Mouse (Mus musculus): ENCODE data around the gene Plekhg1. TPM values are rescaled to one million over a fixed set of nuclear protein-coding genes. Genes with fewer than 3 reads are reported as not detected.

The Plekhg1 gene
- polyA plus RNA-seq, 1 experiment, result 18.9 TPM

GRCm38 (mm10) chr10:3892368-3892767, 152.2 kb downstream of the Plekhg1 start:
- 0 out of 2 replicates have a peak overlapping the region, but pooled peaks have one; percentile 26 for H3K4me3 ChIP-seq (ENCODE audit: low read depth, low read length)
- H3K9ac ChIP-seq (ENCODE audit: low read depth, poor library complexity, severe bottlenecking), result no peak overlapping the region
- H3K4me1 ChIP-seq (ENCODE audit: control insufficient read depth, insufficient read depth, low read length), result peaks cover 6% of the 10 kb centered on the region
- TF ChIP-seq EP300 (IDR thresholded peaks at IDR 0.05; ENCODE audit: insufficient read depth, low read depth, low read length) (no peak), CTCF (IDR thresholded peaks at IDR 0.05; ENCODE audit: low read depth, low read length) (no peak), POLR2A (IDR thresholded peaks at IDR 0.05; ENCODE audit: insufficient read depth, low read length) (no peak)
- H3K27ac ChIP-seq (ENCODE audit: insufficient read depth, low read length), result peak overlapping the region; percentile 79
- H3K27me3 ChIP-seq (ENCODE audit: control insufficient read depth, insufficient read depth, low read length, poor library complexity, severe bottlenecking), result no peaks in the 10 kb centered on the region
- no peaks in the 10 kb centered on the region for H3K36me3 ChIP-seq (ENCODE audit: control insufficient read depth, insufficient read depth, low read length, poor library complexity, severe bottlenecking)
- H3K9me3 ChIP-seq (replicated peaks; ENCODE audit: control insufficient read depth, insufficient read depth, low read length, poor library complexity, severe bottlenecking), result no peaks in the 10 kb centered on the region

DNA sequence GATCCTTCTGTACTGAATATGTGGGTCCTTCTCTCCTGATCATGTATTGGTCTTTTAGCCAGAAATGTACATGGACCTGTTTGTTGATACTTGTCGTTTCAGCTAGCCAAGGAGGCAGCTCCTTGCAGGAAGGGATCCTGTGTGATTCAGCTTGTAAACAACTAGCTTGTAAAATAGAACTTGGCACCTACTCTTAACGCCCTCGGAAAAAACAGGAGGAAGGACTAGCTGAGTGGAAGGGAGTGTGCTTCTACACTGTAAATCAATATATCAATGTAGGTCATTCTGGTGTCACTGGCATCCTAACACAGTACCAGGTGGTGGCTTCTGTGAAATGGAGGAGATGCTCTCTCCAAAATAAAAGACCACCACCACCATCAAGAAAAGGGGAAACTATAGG, 157.9 kb downstream of the Plekhg1 start:
- Histone ChIP-seq H3K36me3 (ENCODE audit: control insufficient read depth, insufficient read depth, low read length, poor library complexity, severe bottlenecking) (no peaks in the 10 kb centered on the region), H3K4me3 (ENCODE audit: low read depth, low read length) (no peak overlapping the region), H3K4me1 (ENCODE audit: control insufficient read depth, insufficient read depth, low read length) (peaks cover 5% of the 10 kb centered on the region), H3K9ac (ENCODE audit: low read depth, poor library complexity, severe bottlenecking) (no peak overlapping the region), H3K27me3 (ENCODE audit: control insufficient read depth, insufficient read depth, low read length, poor library complexity, severe bottlenecking) (no peaks in the 10 kb centered on the region), H3K9me3 (replicated peaks; ENCODE audit: control insufficient read depth, insufficient read depth, low read length, poor library complexity, severe bottlenecking) (no peaks in the 10 kb centered on the region), H3K27ac (ENCODE audit: insufficient read depth, low read length) (no peak overlapping the region)
- no peak for TF ChIP-seq EP300 (IDR thresholded peaks at IDR 0.05; ENCODE audit: insufficient read depth, low read depth, low read length)
- no peak for TF ChIP-seq POLR2A (IDR thresholded peaks at IDR 0.05; ENCODE audit: insufficient read depth, low read length)
- TF ChIP-seq CTCF (IDR thresholded peaks at IDR 0.05; ENCODE audit: low read depth, low read length), result no peak

DNA sequence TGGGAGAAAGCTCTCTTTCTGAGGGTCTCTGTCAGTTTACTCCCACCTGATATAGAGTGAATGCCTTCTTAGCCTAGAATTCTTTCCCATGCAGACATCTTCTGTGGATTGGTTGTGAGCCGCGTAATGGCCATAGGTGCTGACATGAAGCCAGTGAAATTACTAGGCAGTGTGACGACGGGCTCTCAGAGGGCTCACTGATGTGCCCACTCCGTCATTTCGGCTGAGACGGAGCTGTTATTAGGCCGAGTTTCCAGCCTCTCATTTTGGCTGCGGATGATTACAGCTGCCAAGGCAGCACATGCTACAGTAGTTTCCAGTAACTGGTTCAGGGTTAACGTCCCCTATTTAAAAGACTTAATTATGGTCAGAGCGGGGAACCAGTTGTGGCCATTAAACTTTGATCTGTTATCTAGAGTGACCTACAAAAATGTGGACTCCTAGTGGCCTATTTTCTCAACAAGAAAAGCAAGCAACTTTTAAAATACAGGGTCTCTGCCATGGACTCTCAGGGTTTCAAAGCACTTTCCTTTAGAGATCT, 160.3 kb downstream of the Plekhg1 start:
- peaks cover 2% of the 10 kb centered on the region for H3K4me1 ChIP-seq (ENCODE audit: control insufficient read depth, insufficient read depth, low read length)
- no peak for TF ChIP-seq POLR2A (IDR thresholded peaks at IDR 0.05; ENCODE audit: insufficient read depth, low read length)
- H3K27ac ChIP-seq (ENCODE audit: insufficient read depth, low read length), result no peak overlapping the region
- no peak overlapping the region for H3K4me3 ChIP-seq (ENCODE audit: low read depth, low read length)
- H3K9ac ChIP-seq (ENCODE audit: low read depth, poor library complexity, severe bottlenecking), result no peak overlapping the region
- H3K27me3 ChIP-seq (ENCODE audit: control insufficient read depth, insufficient read depth, low read length, poor library complexity, severe bottlenecking), result no peaks in the 10 kb centered on the region
- no peaks in the 10 kb centered on the region for H3K9me3 ChIP-seq (replicated peaks; ENCODE audit: control insufficient read depth, insufficient read depth, low read length, poor library complexity, severe bottlenecking)
- no peaks in the 10 kb centered on the region for H3K36me3 ChIP-seq (ENCODE audit: control insufficient read depth, insufficient read depth, low read length, poor library complexity, severe bottlenecking)

DNA sequence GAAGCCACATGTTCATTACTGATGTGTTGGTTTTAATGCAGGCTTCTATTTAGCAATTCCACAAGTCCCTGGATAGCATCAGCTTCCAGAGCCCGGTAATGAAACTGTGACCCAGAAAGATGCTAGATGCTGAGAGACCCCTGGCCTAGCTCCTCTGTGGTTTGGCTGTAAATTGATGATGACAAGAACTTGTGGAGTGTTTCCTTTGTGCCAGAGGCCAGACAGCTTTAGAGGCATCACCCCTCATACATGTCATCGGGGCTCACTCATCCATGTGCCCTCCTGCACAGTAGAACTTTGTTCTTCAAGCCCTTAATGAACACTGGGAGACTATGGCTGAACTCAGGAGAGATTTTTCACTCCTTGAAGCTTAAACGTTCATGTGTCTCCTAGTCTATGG, 165.6 kb downstream of the Plekhg1 start:
- TF ChIP-seq EP300 (IDR thresholded peaks at IDR 0.05; ENCODE audit: insufficient read depth, low read depth, low read length) (no peak), CTCF (IDR thresholded peaks at IDR 0.05; ENCODE audit: low read depth, low read length) (no peak)
- H3K36me3 ChIP-seq (ENCODE audit: control insufficient read depth, insufficient read depth, low read length, poor library complexity, severe bottlenecking), result no peaks in the 10 kb centered on the region
- H3K27ac ChIP-seq (ENCODE audit: insufficient read depth, low read length), result no peak overlapping the region
- H3K9me3 ChIP-seq (replicated peaks; ENCODE audit: control insufficient read depth, insufficient read depth, low read length, poor library complexity, severe bottlenecking), result no peaks in the 10 kb centered on the region
- H3K27me3 ChIP-seq (ENCODE audit: control insufficient read depth, insufficient read depth, low read length, poor library complexity, severe bottlenecking), result no peaks in the 10 kb centered on the region
- H3K4me1 ChIP-seq (ENCODE audit: control insufficient read depth, insufficient read depth, low read length), result no peaks in the 10 kb centered on the region
- H3K9ac ChIP-seq (ENCODE audit: low read depth, poor library complexity, severe bottlenecking), result no peak overlapping the region
- H3K4me3 ChIP-seq (ENCODE audit: low read depth, low read length), result no peak overlapping the region

GRCm38 (mm10) chr10:3914104-3914503, 173.9 kb downstream of the Plekhg1 start:
- Histone ChIP-seq H3K36me3 (ENCODE audit: control insufficient read depth, insufficient read depth, low read length, poor library complexity, severe bottlenecking) (no peaks in the 10 kb centered on the region), H3K9me3 (replicated peaks; ENCODE audit: control insufficient read depth, insufficient read depth, low read length, poor library complexity, severe bottlenecking) (no peaks in the 10 kb centered on the region), H3K9ac (ENCODE audit: low read depth, poor library complexity, severe bottlenecking) (no peak overlapping the region), H3K4me3 (ENCODE audit: low read depth, low read length) (no peak overlapping the region), H3K27me3 (ENCODE audit: control insufficient read depth, insufficient read depth, low read length, poor library complexity, severe bottlenecking) (no peaks in the 10 kb centered on the region), H3K4me1 (ENCODE audit: control insufficient read depth, insufficient read depth, low read length) (no peaks in the 10 kb centered on the region), H3K27ac (ENCODE audit: insufficient read depth, low read length) (no peak overlapping the region)
- TF ChIP-seq POLR2A (IDR thresholded peaks at IDR 0.05; ENCODE audit: insufficient read depth, low read length) (no peak), CTCF (IDR thresholded peaks at IDR 0.05; ENCODE audit: low read depth, low read length) (no peak), EP300 (IDR thresholded peaks at IDR 0.05; ENCODE audit: insufficient read depth, low read depth, low read length) (no peak)

GRCm38 (mm10) chr10:3920368-3921152, 180.4 kb downstream of the Plekhg1 start:
- no peaks in the 10 kb centered on the region for H3K4me1 ChIP-seq (ENCODE audit: control insufficient read depth, insufficient read depth, low read length)
- H3K27me3 ChIP-seq (ENCODE audit: control insufficient read depth, insufficient read depth, low read length, poor library complexity, severe bottlenecking), result no peaks in the 10 kb centered on the region
- TF ChIP-seq POLR2A (IDR thresholded peaks at IDR 0.05; ENCODE audit: insufficient read depth, low read length) (no peak), CTCF (IDR thresholded peaks at IDR 0.05; ENCODE audit: low read depth, low read length) (no peak), EP300 (IDR thresholded peaks at IDR 0.05; ENCODE audit: insufficient read depth, low read depth, low read length) (no peak)
- no peak overlapping the region for H3K9ac ChIP-seq (ENCODE audit: low read depth, poor library complexity, severe bottlenecking)
- H3K9me3 ChIP-seq (replicated peaks; ENCODE audit: control insufficient read depth, insufficient read depth, low read length, poor library complexity, severe bottlenecking), result no peaks in the 10 kb centered on the region
- H3K36me3 ChIP-seq (ENCODE audit: control insufficient read depth, insufficient read depth, low read length, poor library complexity, severe bottlenecking), result no peaks in the 10 kb centered on the region
- no peak overlapping the region for H3K27ac ChIP-seq (ENCODE audit: insufficient read depth, low read length)
- no peak overlapping the region for H3K4me3 ChIP-seq (ENCODE audit: low read depth, low read length)

Measured in ES-Bruce4 (cell line).